Mouse (Mus musculus): ENCODE results near the gene Slc15a2. TPM values are rescaled to one million over a fixed set of nuclear protein-coding genes. Genes with fewer than 3 reads are reported as not detected.
A peak's percentile ranks its signal among the peaks of the same experiment; 100 is the strongest.

The Slc15a2 gene
- polyA plus RNA-seq, 1 experiment from 2014 or later: 56.0 TPM

GRCm38 (mm10) chr16:36720194-36721055 is 64.3 kb downstream of the Slc15a2 start:
- Histone ChIP-seq H3K36me3 (ENCODE audit: insufficient read depth, low read length) (no peaks in the 10 kb centered on the region), H3K4me2 (ENCODE audit: low read length) (no peak overlapping the region), H3K9ac (ENCODE audit: low read depth, low read length) (no peak overlapping the region), H3K27me3 (ENCODE audit: insufficient read depth, low read length) (no peaks in the 10 kb centered on the region), H3K27ac (no peak overlapping the region), H3K4me1 (replicated peaks; ENCODE audit: insufficient read depth, low read length) (no peaks in the 10 kb centered on the region), H3K9me3 (replicated peaks; ENCODE audit: low read length) (no peaks in the 10 kb centered on the region), H3K4me3 (replicated peaks; ENCODE audit: low read depth, low read length) (no peak overlapping the region)
- WGBS: 63% methylated on average over 13 of the region's 13 CpGs
- DNase-seq (ENCODE audit: low spot score): no peak
- no peak for ATAC-seq (replicated peaks; ENCODE audit: low FRiP score, low read depth)
- TF ChIP-seq CTCF (IDR thresholded peaks at IDR 0.05; ENCODE audit: low read depth): peak; percentile 50; the same call in 1 of the 2 replicates

- DNase-seq (ENCODE audit: low spot score) (no peak), ATAC-seq (replicated peaks; ENCODE audit: low FRiP score, low read depth) (no peak)
- TF ChIP-seq CTCF (IDR thresholded peaks at IDR 0.05; ENCODE audit: low read depth): no peak
- Histone ChIP-seq H3K9me3 (replicated peaks; ENCODE audit: low read length) (no peaks in the 10 kb centered on the region), H3K4me2 (ENCODE audit: low read length) (no peak overlapping the region), H3K27me3 (ENCODE audit: insufficient read depth, low read length) (no peaks in the 10 kb centered on the region), H3K4me3 (replicated peaks; ENCODE audit: low read depth, low read length) (no peak overlapping the region), H3K4me1 (replicated peaks; ENCODE audit: insufficient read depth, low read length) (no peaks in the 10 kb centered on the region), H3K9ac (ENCODE audit: low read depth, low read length) (no peak overlapping the region), H3K36me3 (ENCODE audit: insufficient read depth, low read length) (no peaks in the 10 kb centered on the region), H3K27ac (no peak overlapping the region)
Measured at GRCm38 (mm10) chr16:36718637-36719036, 66.1 kb downstream of the Slc15a2 start.

- no peak overlapping the region for H3K4me2 ChIP-seq (ENCODE audit: low read length)
- 87% methylated on average over 4 of the region's 4 CpGs for WGBS
- no peak overlapping the region for H3K4me3 ChIP-seq (replicated peaks; ENCODE audit: low read depth, low read length)
- ATAC-seq (replicated peaks; ENCODE audit: low FRiP score, low read depth) (no peak), DNase-seq (ENCODE audit: low spot score) (no peak)
- no peak overlapping the region for H3K9ac ChIP-seq (ENCODE audit: low read depth, low read length)
- H3K36me3 ChIP-seq (ENCODE audit: insufficient read depth, low read length): no peaks in the 10 kb centered on the region
- no peaks in the 10 kb centered on the region for H3K27me3 ChIP-seq (ENCODE audit: insufficient read depth, low read length)
- H3K27ac ChIP-seq: no peak overlapping the region
- TF ChIP-seq CTCF (IDR thresholded peaks at IDR 0.05; ENCODE audit: low read depth): no peak
- no peaks in the 10 kb centered on the region for H3K4me1 ChIP-seq (replicated peaks; ENCODE audit: insufficient read depth, low read length)
- no peaks in the 10 kb centered on the region for H3K9me3 ChIP-seq (replicated peaks; ENCODE audit: low read length)
Measured at GRCm38 (mm10) chr16:36717481-36717880, 67.3 kb downstream of the Slc15a2 start.

GRCm38 (mm10) chr16:36711760-36712159 is 73.0 kb downstream of the Slc15a2 start:
- H3K9ac ChIP-seq (ENCODE audit: low read depth, low read length): no peak overlapping the region
- no peak for TF ChIP-seq CTCF (IDR thresholded peaks at IDR 0.05; ENCODE audit: low read depth)
- no peak overlapping the region for H3K4me2 ChIP-seq (ENCODE audit: low read length)
- H3K4me3 ChIP-seq (replicated peaks; ENCODE audit: low read depth, low read length): no peak overlapping the region
- no peak overlapping the region for H3K27ac ChIP-seq
- no peaks in the 10 kb centered on the region for H3K27me3 ChIP-seq (ENCODE audit: insufficient read depth, low read length)
- ATAC-seq (replicated peaks; ENCODE audit: low FRiP score, low read depth): no peak
- H3K36me3 ChIP-seq (ENCODE audit: insufficient read depth, low read length): no peaks in the 10 kb centered on the region
- H3K9me3 ChIP-seq (replicated peaks; ENCODE audit: low read length): no peaks in the 10 kb centered on the region
- DNase-seq (ENCODE audit: low spot score): no peak
- H3K4me1 ChIP-seq (replicated peaks; ENCODE audit: insufficient read depth, low read length): no peaks in the 10 kb centered on the region
- WGBS: 88% methylated on average over 12 of the region's 12 CpGs

GRCm38 (mm10) chr16:36710794-36711193 is 74.0 kb downstream of the Slc15a2 start:
- TF ChIP-seq CTCF (IDR thresholded peaks at IDR 0.05; ENCODE audit: low read depth): peak; percentile 28; the same call in 1 of the 2 replicates
- Histone ChIP-seq H3K9me3 (replicated peaks; ENCODE audit: low read length) (no peaks in the 10 kb centered on the region), H3K36me3 (ENCODE audit: insufficient read depth, low read length) (no peaks in the 10 kb centered on the region), H3K4me2 (ENCODE audit: low read length) (no peak overlapping the region), H3K4me3 (replicated peaks; ENCODE audit: low read depth, low read length) (no peak overlapping the region), H3K4me1 (replicated peaks; ENCODE audit: insufficient read depth, low read length) (no peaks in the 10 kb centered on the region), H3K27me3 (ENCODE audit: insufficient read depth, low read length) (no peaks in the 10 kb centered on the region), H3K27ac (no peak overlapping the region), H3K9ac (ENCODE audit: low read depth, low read length) (no peak overlapping the region)
- DNase-seq (ENCODE audit: low spot score) (no peak), ATAC-seq (replicated peaks; ENCODE audit: low FRiP score, low read depth) (no peak)
- 91% methylated on average over 2 of the region's 2 CpGs for WGBS

- Histone ChIP-seq H3K9ac (ENCODE audit: low read depth, low read length) (no peak overlapping the region), H3K36me3 (ENCODE audit: insufficient read depth, low read length) (no peaks in the 10 kb centered on the region), H3K27ac (no peak overlapping the region), H3K4me3 (replicated peaks; ENCODE audit: low read depth, low read length) (no peak overlapping the region), H3K9me3 (replicated peaks; ENCODE audit: low read length) (no peaks in the 10 kb centered on the region), H3K4me1 (replicated peaks; ENCODE audit: insufficient read depth, low read length) (no peaks in the 10 kb centered on the region), H3K4me2 (ENCODE audit: low read length) (no peak overlapping the region), H3K27me3 (ENCODE audit: insufficient read depth, low read length) (no peaks in the 10 kb centered on the region)
- ATAC-seq (replicated peaks; ENCODE audit: low FRiP score, low read depth) (no peak), DNase-seq (ENCODE audit: low spot score) (no peak)
- TF ChIP-seq CTCF (IDR thresholded peaks at IDR 0.05; ENCODE audit: low read depth): no peak
- WGBS: 93% methylated on average over 17 of the region's 17 CpGs
Measured at GRCm38 (mm10) chr16:36709405-36709804, 75.4 kb downstream of the Slc15a2 start.

All from kidney, postnatal 0 days (tissue).